Mouse (Mus musculus) adrenal gland, postnatal 25 days (tissue): ENCODE data around the gene Pbx1. TPM values are rescaled to one million over a fixed set of nuclear protein-coding genes. Genes with fewer than 3 reads are reported as not detected.

ENCODE experiments used
- DNase-seq: peaks from one replicate; pipeline ENCODE4 v3.0.0; 2021; ENCODE audit warnings: mixed read lengths
- total RNA-seq: library from RNA; stranded (reverse); gene quantifications from 2 replicates; pipeline ENCODE4 v1.2.3, GENCODE M21; 2021

Pbx1 gene
- total RNA-seq, 1 experiment from 2014 or later = 198 TPM

DNA sequence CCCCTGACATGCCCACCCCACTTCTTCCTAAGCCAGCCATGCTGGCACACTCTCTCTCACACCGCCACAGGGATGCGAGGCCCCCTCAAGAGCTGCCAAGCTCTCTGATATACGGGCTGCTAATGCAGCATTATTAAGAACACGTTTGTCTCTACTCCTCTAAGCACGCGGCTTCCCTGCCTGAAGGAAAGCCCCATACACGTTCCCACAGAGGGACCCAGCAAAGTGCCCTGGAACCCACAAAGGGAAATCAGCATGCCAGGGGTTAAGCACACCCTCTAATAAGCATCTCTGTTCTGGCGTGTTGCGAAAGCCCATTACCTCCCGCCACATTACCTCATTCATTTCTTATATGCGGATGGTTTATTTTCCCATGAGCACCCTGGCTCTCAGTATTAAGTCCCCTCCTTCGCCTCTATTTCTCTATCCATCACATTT lies 132.1 kb downstream of the Pbx1 start:
- no peak for DNase-seq

- DNase-seq = no peak
Measured at GRCm38 (mm10) chr1:168299181-168299580, 132.9 kb downstream of the Pbx1 start.

DNA sequence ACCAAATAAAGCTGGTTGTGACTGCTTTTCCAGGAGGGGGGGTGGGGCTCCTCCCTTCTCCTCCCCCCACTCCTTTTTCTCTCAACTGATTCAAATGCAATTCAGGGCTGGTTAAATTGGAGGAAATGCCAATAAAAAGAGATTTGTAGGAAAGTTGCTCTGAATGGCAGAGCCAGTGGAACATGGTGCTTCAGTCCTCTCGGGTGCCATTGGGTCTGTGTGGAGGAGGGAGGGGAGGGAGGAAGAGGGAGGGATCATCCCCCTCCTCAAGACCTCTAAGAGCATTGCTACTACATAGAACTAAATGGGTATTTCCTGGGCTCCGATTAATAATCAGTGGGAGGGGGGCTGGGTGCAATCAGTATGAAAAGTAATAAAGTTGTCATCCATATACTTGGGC lies 135.8 kb downstream of the Pbx1 start:
- DNase-seq = no peak

DNA sequence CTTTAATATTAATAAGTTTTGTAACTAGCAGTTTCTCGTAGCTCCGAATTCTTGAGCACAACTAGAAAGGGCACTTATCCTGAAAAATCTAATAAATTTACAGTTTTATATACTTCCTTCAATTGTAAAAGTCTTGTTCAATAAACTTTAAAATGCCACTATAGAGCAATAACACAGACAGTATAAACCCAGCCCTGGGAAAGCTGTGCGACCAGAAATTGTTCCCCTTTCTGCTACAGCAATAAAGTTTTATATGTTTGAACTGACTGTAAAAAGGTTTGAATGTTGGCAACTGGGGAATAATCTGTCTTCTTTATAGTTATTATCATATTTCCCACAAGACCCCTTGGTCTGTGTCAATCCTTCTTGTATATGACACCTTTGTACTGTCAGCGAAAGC lies 136.3 kb downstream of the Pbx1 start:
- DNase-seq = no peak

GRCm38 (mm10) chr1:168293673-168294072 lies 138.4 kb downstream of the Pbx1 start:
- DNase-seq = no peak

- DNase-seq = peak; percentile 32
Measured at GRCm38 (mm10) chr1:168292106-168292505, 140.0 kb downstream of the Pbx1 start.

DNA sequence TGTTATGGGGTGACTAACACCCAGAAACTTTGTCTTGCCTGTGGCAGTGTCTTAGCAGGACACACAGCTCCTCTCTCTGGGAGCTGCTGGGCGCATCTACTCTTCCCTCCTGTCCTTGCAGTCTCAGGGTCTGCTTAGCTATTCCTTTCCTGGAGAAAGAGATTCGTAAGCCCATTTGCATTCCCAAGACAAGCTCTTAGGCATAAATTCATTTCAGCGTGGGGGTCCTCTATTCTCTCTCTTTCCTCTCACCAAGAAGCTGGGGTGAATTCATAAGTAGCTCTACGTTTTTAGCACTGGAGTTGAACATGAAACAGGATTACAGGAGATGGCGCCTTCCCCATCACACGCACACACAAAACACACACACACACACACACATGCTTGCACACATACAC lies 140.4 kb downstream of the Pbx1 start:
- DNase-seq = no peak

DNA sequence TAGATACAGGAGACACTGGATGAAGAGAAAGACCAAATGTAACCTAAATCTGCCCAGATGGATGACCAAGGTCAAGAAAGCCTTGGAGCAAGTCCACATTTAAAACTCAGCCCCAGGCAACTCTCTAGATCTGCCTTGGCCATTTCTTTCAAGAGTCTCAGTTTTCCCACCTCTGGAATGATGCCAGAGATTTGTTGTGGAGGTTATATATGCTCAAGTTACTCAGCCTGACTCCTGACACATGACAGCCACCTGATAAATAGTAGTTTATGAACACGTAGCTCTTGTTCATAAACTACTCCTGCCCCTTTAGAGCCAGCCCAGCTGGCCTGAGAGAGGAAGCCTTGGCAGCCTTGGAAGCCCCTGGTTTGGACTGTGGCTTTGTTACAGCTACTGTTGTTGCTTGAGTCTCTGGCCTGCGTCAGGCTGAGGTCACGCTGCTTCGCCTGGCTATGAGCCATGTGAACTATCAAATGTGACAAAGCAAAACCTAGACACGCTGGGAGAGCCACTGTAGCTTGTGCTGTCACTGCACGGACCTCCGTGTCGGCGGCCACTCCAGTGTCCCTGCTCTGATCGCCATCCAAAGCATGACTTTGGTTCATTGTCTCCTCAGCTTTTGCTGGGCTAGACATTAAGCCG lies 140.9 kb downstream of the Pbx1 start:
- peak; percentile 72 for DNase-seq

- no peak for DNase-seq
Measured at GRCm38 (mm10) chr1:168290236-168290985, 141.7 kb downstream of the Pbx1 start.

DNA sequence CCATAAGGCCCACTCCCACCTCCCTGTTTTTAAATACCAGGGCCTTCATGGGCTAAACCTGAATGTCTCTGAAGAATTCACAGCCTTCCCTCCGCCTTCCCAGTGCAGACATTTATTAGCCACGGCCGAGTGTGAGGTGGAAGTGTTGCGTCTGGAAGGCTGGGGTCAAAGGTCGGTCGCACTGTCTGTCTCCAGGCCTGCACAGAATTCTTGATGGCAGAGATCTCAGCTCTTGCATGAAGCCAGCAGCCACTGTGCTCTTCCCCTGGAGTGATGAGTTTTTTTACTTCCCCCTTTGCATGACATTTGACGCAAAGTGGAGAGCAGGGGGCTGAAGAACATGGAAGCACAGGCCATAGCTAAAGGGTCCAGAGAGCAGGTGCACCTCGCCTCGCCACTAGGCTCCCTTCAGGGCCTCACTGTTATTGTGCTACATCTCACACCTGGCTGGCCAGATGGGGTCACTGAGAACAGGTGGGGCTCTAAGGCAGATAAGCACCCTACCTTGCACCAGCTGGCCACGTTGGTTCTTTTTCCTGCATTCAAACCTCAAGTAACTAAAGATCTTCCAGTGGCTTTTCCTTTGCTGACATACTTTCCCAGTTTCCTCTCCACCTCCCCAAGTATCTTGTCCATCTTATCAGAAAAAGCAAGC lies 143.1 kb downstream of the Pbx1 start:
- no peak for DNase-seq

DNA sequence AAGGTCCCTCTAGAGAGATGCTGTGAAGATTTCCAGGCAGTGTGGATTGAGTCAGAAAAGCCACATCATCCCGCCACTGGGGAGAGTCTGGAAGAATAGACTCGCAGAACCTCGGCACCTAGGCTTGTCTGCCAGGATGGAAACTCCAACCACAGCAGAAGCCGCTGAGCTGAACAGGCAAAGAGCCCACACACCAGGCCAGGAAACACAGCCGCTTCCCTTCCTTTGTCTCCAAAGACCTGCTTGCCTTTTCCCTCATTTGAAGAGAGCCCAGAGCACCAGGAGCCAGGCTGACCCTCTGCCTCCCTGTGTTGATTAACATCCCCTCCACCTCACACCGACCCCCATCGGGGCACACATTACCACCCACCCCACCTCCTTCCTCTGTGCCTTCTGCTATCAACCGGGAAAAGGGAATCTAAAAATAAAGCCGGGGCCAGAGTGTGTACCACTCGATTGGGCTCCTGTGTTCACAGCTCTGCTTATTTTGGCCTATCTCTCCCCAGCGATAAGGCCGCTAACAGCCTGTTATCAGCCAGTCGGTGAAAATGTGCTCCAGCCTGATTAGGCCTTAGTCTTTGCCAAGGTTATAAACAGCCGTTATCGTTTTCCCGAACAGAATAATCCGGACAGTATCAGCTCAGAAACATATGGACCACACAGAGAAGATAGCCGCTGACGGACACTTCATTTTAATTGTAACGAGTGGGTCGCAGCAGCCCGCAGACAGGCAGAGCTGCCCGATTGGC lies 144.1 kb downstream of the Pbx1 start:
- DNase-seq = no peak

- DNase-seq = no peak
Measured at GRCm38 (mm10) chr1:168286862-168287650, 145.0 kb downstream of the Pbx1 start.

- no peak for DNase-seq
Measured at GRCm38 (mm10) chr1:168284566-168285141, 147.4 kb downstream of the Pbx1 start.

DNA sequence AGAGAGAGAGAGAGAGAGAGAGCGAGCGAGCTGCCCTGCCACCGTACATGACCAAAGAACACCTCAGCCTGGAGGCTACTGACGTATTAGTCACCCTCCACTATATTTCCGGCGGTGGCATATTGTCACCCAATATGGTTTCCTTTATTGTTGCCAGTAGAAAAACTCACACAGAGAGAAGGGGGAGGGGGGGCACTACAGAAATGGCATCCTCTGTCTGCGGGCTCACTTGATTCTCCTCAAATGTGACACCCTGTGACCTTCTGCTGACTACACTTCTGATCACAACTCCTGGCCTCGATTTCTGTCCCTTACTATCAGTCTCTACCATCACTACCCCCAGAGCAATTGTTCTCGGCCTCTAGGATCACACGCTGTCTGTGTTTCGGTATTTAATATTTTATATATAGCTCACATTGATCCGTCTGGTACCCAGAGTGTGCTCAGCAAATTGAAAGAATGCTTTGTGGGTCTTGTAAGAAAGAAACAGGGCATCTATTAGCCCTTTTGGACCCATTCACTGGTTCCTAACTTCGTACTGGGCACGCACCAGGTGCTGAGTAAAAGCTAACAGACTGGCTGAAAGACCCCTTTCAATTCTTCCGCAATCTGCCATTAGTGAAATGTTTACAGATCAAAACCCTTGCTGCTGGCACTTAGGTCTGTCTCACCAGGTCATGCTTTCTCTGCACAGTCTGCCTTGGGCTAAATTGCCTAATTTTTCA lies 148.1 kb downstream of the Pbx1 start:
- no peak for DNase-seq

DNA sequence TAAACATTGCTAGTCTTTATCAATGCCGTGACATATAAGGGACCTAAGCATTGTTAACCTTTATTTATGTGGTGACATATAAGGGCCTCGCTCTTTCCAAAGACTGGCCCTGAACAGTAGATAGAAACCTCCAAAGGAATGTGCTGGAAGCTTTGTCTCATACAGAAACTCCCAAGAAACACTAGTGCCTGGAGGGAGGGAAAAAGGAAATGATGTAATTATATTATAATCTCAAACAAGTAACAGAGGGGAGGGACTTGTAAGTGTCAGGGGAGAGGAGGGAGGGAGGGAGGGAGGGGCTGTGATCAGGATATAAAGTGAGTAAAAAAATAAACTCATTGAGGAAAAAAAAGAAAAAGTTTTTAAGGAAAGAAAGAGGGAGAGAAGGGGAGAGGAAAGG lies 148.6 kb downstream of the Pbx1 start:
- no peak for DNase-seq

GRCm38 (mm10) chr1:168275678-168276077 lies 156.4 kb downstream of the Pbx1 start:
- no peak for DNase-seq

- DNase-seq = no peak
Measured at GRCm38 (mm10) chr1:168274296-168274695, 157.8 kb downstream of the Pbx1 start.

DNA sequence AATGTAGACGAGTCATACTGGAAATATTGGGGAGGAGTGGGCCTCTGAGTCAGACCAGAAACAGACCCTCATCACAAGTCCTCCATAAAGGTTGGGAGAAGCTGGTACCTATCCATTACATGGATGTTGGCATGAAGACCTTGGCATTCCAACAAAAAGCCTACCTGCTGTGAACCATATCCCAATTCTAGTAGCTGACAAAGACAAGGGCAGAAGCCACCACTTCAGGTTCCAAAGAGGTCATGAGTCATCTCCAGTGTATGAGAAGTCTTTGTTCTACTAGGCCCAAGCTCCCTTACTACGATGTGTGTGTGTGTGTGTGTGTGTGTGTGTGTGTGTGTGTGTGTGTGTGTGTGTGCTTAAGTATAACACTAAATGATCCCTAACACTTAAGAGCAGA lies 160.0 kb downstream of the Pbx1 start:
- no peak for DNase-seq

- no peak for DNase-seq
Measured at GRCm38 (mm10) chr1:168271207-168271606, 160.9 kb downstream of the Pbx1 start.

DNA sequence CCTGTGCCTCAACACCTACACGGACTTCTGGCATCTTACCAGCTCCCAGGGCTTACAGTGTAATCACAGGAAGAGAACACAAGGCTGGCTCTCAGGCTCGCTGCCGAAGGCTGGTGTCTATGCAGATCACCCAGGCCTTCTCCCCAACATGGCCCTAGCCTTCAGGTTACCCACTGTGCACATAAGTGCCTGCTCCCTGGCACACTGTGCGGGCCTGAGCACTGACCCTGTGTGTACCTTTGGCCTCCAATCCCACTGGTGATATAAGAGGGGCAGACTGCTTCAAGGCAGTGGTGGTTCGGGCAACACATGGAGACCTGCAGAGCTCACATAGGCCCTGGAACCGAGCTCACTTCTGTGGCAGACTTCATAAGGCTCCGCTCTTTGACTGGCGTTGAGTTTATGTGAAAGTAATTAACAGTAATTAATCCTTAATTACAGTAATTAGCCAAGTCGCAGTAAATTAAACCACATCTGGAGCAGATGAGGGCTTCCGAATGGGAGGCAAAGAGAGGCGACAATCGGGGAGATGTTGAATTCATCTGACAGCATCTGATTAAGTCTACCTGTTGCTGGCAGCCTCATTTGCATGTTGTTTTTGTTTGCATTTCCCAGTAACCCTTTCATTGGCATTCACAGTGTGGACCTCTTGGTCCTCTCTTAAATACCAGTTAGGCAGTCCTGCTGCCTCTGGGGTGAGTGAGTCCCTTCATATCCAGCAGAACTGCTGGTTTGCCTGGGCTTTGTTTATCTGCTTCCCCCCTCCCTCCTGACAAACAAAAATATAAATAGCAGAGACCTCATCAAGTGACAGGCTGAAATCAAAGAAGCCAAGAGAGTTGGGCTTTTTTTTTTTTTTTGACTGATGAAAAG lies 163.1 kb downstream of the Pbx1 start:
- no peak for DNase-seq
